Mouse (Mus musculus): ENCODE results near the gene Mphosph8. TPM values are rescaled to one million over a fixed set of nuclear protein-coding genes. Genes with fewer than 3 reads are reported as not detected.

Mphosph8 gene
- polyA plus RNA-seq, 2 experiments, result 8.9 to 10.1 TPM

DNA sequence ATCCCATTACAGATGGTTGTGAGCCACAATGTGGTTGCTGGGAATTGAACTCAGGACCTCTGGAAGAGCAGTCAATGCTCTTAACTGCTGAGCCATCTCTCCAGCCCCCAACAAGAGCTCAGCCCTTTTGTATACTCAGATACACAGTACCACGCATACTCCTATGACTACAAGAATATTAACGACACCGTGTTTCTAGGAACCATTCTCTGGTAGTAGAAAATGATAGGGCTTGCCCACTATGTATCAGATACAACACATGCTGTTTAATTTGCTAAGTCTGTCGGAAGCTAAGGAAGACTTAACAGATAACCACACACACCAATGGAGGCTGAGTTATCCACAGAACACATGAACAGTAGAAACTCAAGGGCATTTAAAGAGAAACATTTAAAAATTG, 34.6 kb downstream of the Mphosph8 start:
- TF ChIP-seq CTCF (IDR thresholded peaks at IDR 0.05; ENCODE audit: low read depth), result no peak
- peak; percentile 30; the same call in 1 of the 2 replicates for TF ChIP-seq EP300 (IDR thresholded peaks at IDR 0.05; ENCODE audit: low read depth)
- ATAC-seq (ENCODE audit: insufficient read depth), result peak; percentile 79
- Histone ChIP-seq H3K4me3 (ENCODE audit: insufficient read depth in 1 of 2, low read depth in 2 of 2, low read length in 2 of 2) (no peak overlapping the region), H3K9ac (replicated peaks) (no peak overlapping the region), H3K4me2 (ENCODE audit: low read depth) (no peak overlapping the region), H3K27ac (no peak overlapping the region), H3K27me3 (ENCODE audit: control insufficient read depth, insufficient read depth, low read length) (no peaks in the 10 kb centered on the region), H3K9me3 (ENCODE audit: control insufficient read depth, low read length) (no peaks in the 10 kb centered on the region), H3K36me3 (replicated peaks; ENCODE audit: control insufficient read depth, insufficient read depth, low read depth) (peaks cover 25% of the 10 kb centered on the region), H3K4me1 (replicated peaks; ENCODE audit: control insufficient read depth in 2 of 2, insufficient read depth in 2 of 2, low read length in 1 of 2) (peaks cover 0 to 12% of the 10 kb centered on the region in 2 experiments; a peak in 2 of 4 replicates)
- 25% methylated on average over 4 of the region's 4 CpGs for WGBS (ENCODE audit: insufficient replicate concordance)
- peak; percentile 29 to 52 (median 34) for DNase-seq (ENCODE audit: low read depth in 3 of 3, low spot score in 3 of 3)

DNA sequence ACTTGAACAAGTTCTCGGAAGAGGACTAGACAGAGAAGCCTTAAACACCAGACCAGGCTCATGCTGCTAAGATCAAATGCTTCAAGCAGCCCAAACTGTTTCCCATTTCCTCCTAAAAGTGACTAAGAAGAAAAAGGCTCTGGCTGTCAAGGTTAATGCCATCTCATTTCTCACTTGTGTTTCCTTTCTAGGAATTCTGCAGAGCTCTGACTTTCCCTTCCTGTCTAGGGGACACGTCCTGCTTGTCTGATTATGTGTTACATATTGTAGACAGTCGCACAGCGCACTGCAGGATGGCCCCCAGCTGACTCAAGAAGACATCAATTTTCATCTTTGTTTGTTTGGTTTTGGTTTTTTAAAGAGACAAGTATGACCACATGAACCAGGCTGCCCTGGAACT, 37.6 kb downstream of the Mphosph8 start:
- H3K27ac ChIP-seq, result no peak overlapping the region
- no peak for TF ChIP-seq EP300 (IDR thresholded peaks at IDR 0.05; ENCODE audit: low read depth)
- no peak for TF ChIP-seq CTCF (IDR thresholded peaks at IDR 0.05; ENCODE audit: low read depth)
- H3K9me3 ChIP-seq (ENCODE audit: control insufficient read depth, low read length), result no peaks in the 10 kb centered on the region
- no peaks in the 10 kb centered on the region for H3K27me3 ChIP-seq (ENCODE audit: control insufficient read depth, insufficient read depth, low read length)
- H3K4me1 ChIP-seq (replicated peaks; ENCODE audit: control insufficient read depth in 2 of 2, insufficient read depth in 2 of 2, low read length in 1 of 2), result peaks cover 0 to 12% of the 10 kb centered on the region in 2 experiments; a peak in 2 of 4 replicates
- DNase-seq (ENCODE audit: low read depth in 3 of 3, low spot score in 3 of 3) (no peak), ATAC-seq (ENCODE audit: insufficient read depth) (no peak)
- no peak overlapping the region for H3K4me3 ChIP-seq (ENCODE audit: insufficient read depth in 1 of 2, low read depth in 2 of 2, low read length in 2 of 2)
- peaks cover 5% of the 10 kb centered on the region for H3K36me3 ChIP-seq (replicated peaks; ENCODE audit: control insufficient read depth, insufficient read depth, low read depth)
- no peak overlapping the region for H3K9ac ChIP-seq (replicated peaks)
- H3K4me2 ChIP-seq (ENCODE audit: low read depth), result no peak overlapping the region
- 71% methylated on average over 4 of the region's 4 CpGs for WGBS (ENCODE audit: insufficient replicate concordance)

DNA sequence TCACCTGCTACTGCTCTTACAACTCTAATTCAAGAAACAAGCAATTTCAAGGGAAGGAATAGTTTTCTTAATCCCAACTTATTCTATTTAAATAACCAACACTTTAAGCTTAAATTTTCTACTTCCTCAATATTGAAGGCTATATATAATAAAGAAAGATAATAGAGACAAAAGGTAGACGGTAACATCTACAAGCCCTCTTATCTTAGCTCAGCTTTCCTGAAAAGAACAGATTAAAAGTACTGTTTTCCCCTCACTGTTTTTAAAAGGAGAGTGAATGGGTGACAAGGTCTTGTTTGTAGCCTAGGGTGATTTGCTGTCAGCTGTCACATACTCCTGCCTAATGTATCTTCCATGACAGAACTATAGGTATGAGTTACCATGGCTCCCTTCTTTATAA, 58.4 kb downstream of the Mphosph8 start:
- Histone ChIP-seq H3K9ac (replicated peaks) (no peak overlapping the region), H3K4me2 (ENCODE audit: low read depth) (no peak overlapping the region), H3K4me1 (replicated peaks; ENCODE audit: control insufficient read depth in 2 of 2, insufficient read depth in 2 of 2, low read length in 1 of 2) (no peaks in the 10 kb centered on the region), H3K4me3 (ENCODE audit: insufficient read depth in 1 of 2, low read depth in 2 of 2, low read length in 2 of 2) (no peak overlapping the region), H3K27ac (no peak overlapping the region), H3K27me3 (ENCODE audit: control insufficient read depth, insufficient read depth, low read length) (no peaks in the 10 kb centered on the region), H3K36me3 (replicated peaks; ENCODE audit: control insufficient read depth, insufficient read depth, low read depth) (peaks cover 5% of the 10 kb centered on the region; the same call in 1 of the 2 replicates), H3K9me3 (ENCODE audit: control insufficient read depth, low read length) (no peaks in the 10 kb centered on the region)
- no peak for TF ChIP-seq CTCF (IDR thresholded peaks at IDR 0.05; ENCODE audit: low read depth)
- no peak for TF ChIP-seq EP300 (IDR thresholded peaks at IDR 0.05; ENCODE audit: low read depth)
- DNase-seq (ENCODE audit: low read depth in 3 of 3, low spot score in 3 of 3) (no peak), ATAC-seq (ENCODE audit: insufficient read depth) (no peak)
- WGBS (ENCODE audit: insufficient replicate concordance), result 20% methylated on average over 1 of the region's 1 CpGs

DNA sequence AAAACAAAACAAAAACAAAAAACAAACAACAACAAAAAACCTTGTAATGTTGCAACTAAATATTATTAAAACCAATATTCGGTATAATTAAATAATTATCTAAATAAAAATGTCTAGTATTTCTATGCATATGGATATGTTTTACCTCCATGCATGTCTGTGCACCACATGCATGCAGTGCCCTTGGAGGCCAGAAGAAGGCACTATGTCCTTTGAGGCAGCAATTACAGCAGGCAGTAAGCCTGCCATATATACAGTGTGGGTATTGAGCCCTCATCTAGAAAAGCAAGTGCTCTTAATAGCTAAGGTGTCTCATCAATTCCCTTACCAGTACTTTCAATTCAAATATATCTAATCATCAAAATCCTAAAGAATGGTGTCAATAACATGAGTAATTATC, 72.1 kb downstream of the Mphosph8 start:
- peak; percentile 65 for TF ChIP-seq CTCF (IDR thresholded peaks at IDR 0.05; ENCODE audit: low read depth)
- TF ChIP-seq EP300 (IDR thresholded peaks at IDR 0.05; ENCODE audit: low read depth), result no peak
- no peak overlapping the region for H3K4me2 ChIP-seq (ENCODE audit: low read depth)
- no peaks in the 10 kb centered on the region for H3K27me3 ChIP-seq (ENCODE audit: control insufficient read depth, insufficient read depth, low read length)
- H3K36me3 ChIP-seq (replicated peaks; ENCODE audit: control insufficient read depth, insufficient read depth, low read depth), result peaks cover 5% of the 10 kb centered on the region
- H3K9ac ChIP-seq (replicated peaks), result no peak overlapping the region
- H3K4me1 ChIP-seq (replicated peaks; ENCODE audit: control insufficient read depth in 2 of 2, insufficient read depth in 2 of 2, low read length in 1 of 2), result no peaks in the 10 kb centered on the region
- WGBS (ENCODE audit: insufficient replicate concordance), result 83% methylated on average over 1 of the region's 1 CpGs
- DNase-seq (ENCODE audit: low read depth in 3 of 3, low spot score in 3 of 3) (no peak), ATAC-seq (ENCODE audit: insufficient read depth) (no peak)
- H3K9me3 ChIP-seq (ENCODE audit: control insufficient read depth, low read length), result no peaks in the 10 kb centered on the region
- no peak overlapping the region for H3K4me3 ChIP-seq (ENCODE audit: insufficient read depth in 1 of 2, low read depth in 2 of 2, low read length in 2 of 2)
- H3K27ac ChIP-seq, result no peak overlapping the region

Other genes starting within 250 kb of the Mphosph8 start
- gene Cenpj, start 92.8 kb upstream of the Mphosph8 start, polyA plus RNA-seq (2012; rRNA removed), result 1.9 and 4.2 TPM in 2 replicates
- 3.9 and 4.0 TPM in 2 replicates for gene Cenpj, start 92.8 kb upstream of the Mphosph8 start, polyA plus RNA-seq (2014; fragmentation: Nextera tagmentation; extraction: Ambion mirVana)
- gene Parp4, start 92.6 kb upstream of the Mphosph8 start, polyA plus RNA-seq (2012; rRNA removed), result 1.3 and 1.7 TPM in 2 replicates
- gene Parp4, start 92.6 kb upstream of the Mphosph8 start, polyA plus RNA-seq (2014; fragmentation: Nextera tagmentation; extraction: Ambion mirVana), result 1.8 TPM in 2 replicates
- gene Pspc1, start 110.1 kb downstream of the Mphosph8 start, polyA plus RNA-seq (2012; rRNA removed), result 6.8 and 12.1 TPM in 2 replicates
- gene Pspc1, start 110.1 kb downstream of the Mphosph8 start, polyA plus RNA-seq (2014; fragmentation: Nextera tagmentation; extraction: Ambion mirVana), result 11.0 and 12.0 TPM in 2 replicates
- 2.9 and 5.6 TPM in 2 replicates for gene Zmym5, start 143.5 kb downstream of the Mphosph8 start, polyA plus RNA-seq (2012; rRNA removed)
- gene Zmym5, start 143.5 kb downstream of the Mphosph8 start, polyA plus RNA-seq (2014; fragmentation: Nextera tagmentation; extraction: Ambion mirVana), result 5.2 and 6.0 TPM in 2 replicates
- gene Zmym2, start 218.4 kb downstream of the Mphosph8 start, polyA plus RNA-seq (2012; rRNA removed), result 4.7 and 6.7 TPM in 2 replicates
- 4.7 and 6.6 TPM in 2 replicates for gene Zmym2, start 218.4 kb downstream of the Mphosph8 start, polyA plus RNA-seq (2014; fragmentation: Nextera tagmentation; extraction: Ambion mirVana)